Mouse (Mus musculus) MEL (cell line): Measurements from ENCODE around the gene Tmem207. TPM values are rescaled to one million over a fixed set of nuclear protein-coding genes. Genes with fewer than 3 reads are reported as not detected.

Source experiments
- DNase-seq: peaks from one replicate; pipeline ENCODE4 v3.0.0; 2011; ENCODE audit warnings: low read depth, low spot score
- H3K27ac ChIP-seq: 2 replicates; pipeline ENCODE4 v1.5.1; 2012; ENCODE audit warnings: low read depth, mild to moderate bottlenecking, control low read depth, low read length, moderate library complexity; ENCODE audit not compliant: control insufficient read depth
- H3K27me3 ChIP-seq, 2 experiments: fragments of 150-350 bp in 1 of 2; sonication (generic) in 1 of 2; 2 replicates each; pipeline ENCODE4 v1.6.1; 2012; ENCODE audit warnings: low read length in 2 of 2, mild to moderate bottlenecking in 2 of 2, improper control_type of control experiment in 1 of 2, moderate library complexity in 1 of 2; ENCODE audit not compliant: insufficient read depth in 2 of 2, control insufficient read depth in 1 of 2
- H3K36me3 ChIP-seq, 2 experiments: 2 replicates each; pipeline ENCODE4 v1.6.1; 2012 to 2014; ENCODE audit warnings: low read length in 2 of 2, improper control_type of control experiment in 1 of 2, inconsistent platforms in 1 of 2, mild to moderate bottlenecking in 1 of 2; ENCODE audit not compliant: insufficient read depth in 2 of 2, control insufficient read depth in 1 of 2
- H3K4me1 ChIP-seq, 2 experiments: fragments of 150-350 bp in 1 of 2; sonication (generic) in 1 of 2; 2 replicates each; pipeline ENCODE4 v1.6.1; 2012; ENCODE audit warnings: low read length in 2 of 2, improper control_type of control experiment in 1 of 2, mild to moderate bottlenecking in 1 of 2; ENCODE audit not compliant: insufficient read depth in 2 of 2, control insufficient read depth in 1 of 2
- H3K4me3 ChIP-seq, 2 experiments: fragments of 150-350 bp in 1 of 2; sonication (generic) in 1 of 2; 2 replicates each; pipeline ENCODE4 v1.5.1; 2012; ENCODE audit warnings: low read depth in 2 of 2, low read length in 2 of 2, mild to moderate bottlenecking in 2 of 2, moderate library complexity in 2 of 2, control low read depth in 1 of 2, improper control_type of control experiment in 1 of 2; ENCODE audit not compliant: control insufficient read depth in 1 of 2, insufficient read depth in 1 of 2
- H3K79me2 ChIP-seq: 2 replicates; pipeline ENCODE4 v1.6.1; 2012; ENCODE audit warnings: mild to moderate bottlenecking, low read length, moderate library complexity; ENCODE audit not compliant: control insufficient read depth, poor library complexity, insufficient read depth
- H3K9ac ChIP-seq: 2 replicates; pipeline ENCODE4 v1.6.1; 2012; ENCODE audit warnings: low read depth, mild to moderate bottlenecking, control low read depth, low read length, moderate library complexity; ENCODE audit not compliant: control insufficient read depth, poor library complexity, severe bottlenecking
- H3K9me3 ChIP-seq: fragments of 150-350 bp; sonication (generic); replicated peaks from 2 replicates; pipeline ENCODE4 v1.6.1; 2012; ENCODE audit warnings: mild to moderate bottlenecking, low read length, improper control_type of control experiment, moderate library complexity; ENCODE audit not compliant: insufficient read depth
- BHLHE40 ChIP-seq: IDR thresholded peaks from 2 replicates; pipeline ENCODE4 v1.6.1; 2012; ENCODE audit warnings: low read depth, mild to moderate bottlenecking, inconsistent platforms, low read length, improper control_type of control experiment, borderline replicate concordance
- CHD1 ChIP-seq: IDR thresholded peaks from 2 replicates; pipeline ENCODE4 v1.6.1; 2012; ENCODE audit warnings: low read depth, mild to moderate bottlenecking, inconsistent platforms, low read length, improper control_type of control experiment
- CHD2 ChIP-seq: IDR thresholded peaks from 2 replicates; pipeline ENCODE4 v1.6.1; 2011; ENCODE audit warnings: low read length, improper control_type of control experiment
- CTCF ChIP-seq, 3 experiments: IDR thresholded peaks in 2 of 3; conservative IDR thresholded peaks in 1 of 3; 2 replicates each; pipeline ENCODE4 v1.5.1; 2011 to 2012; ENCODE audit warnings: low read length in 3 of 3, low read depth in 2 of 3, mild to moderate bottlenecking in 2 of 3, improper control_type of control experiment in 1 of 3, inconsistent platforms in 1 of 3, mixed read lengths in 1 of 3, moderate library complexity in 1 of 3; ENCODE audit not compliant: control insufficient read depth in 1 of 3, insufficient read depth in 1 of 3, poor library complexity in 1 of 3, severe bottlenecking in 1 of 3
- E2F4 ChIP-seq: IDR thresholded peaks from 2 replicates; pipeline ENCODE4 v1.6.1; 2011; ENCODE audit warnings: low read depth, low read length, improper control_type of control experiment, borderline replicate concordance
- EP300 ChIP-seq, 2 experiments: IDR thresholded peaks; 2 replicates each; pipeline ENCODE4 v1.6.1; 2011; ENCODE audit warnings: improper control_type of control experiment in 2 of 2, low read length in 2 of 2, low read depth in 1 of 2, mild to moderate bottlenecking in 1 of 2
- ETS1 ChIP-seq: IDR thresholded peaks from 2 replicates; pipeline ENCODE4 v1.6.1; 2012; ENCODE audit warnings: low read depth, mild to moderate bottlenecking, inconsistent platforms, low read length, improper control_type of control experiment, moderate library complexity
- GATA1 ChIP-seq: IDR thresholded peaks from 2 replicates; pipeline ENCODE4 v1.6.1; 2011; ENCODE audit warnings: low read depth, low read length, improper control_type of control experiment
- HCFC1 ChIP-seq: IDR thresholded peaks from 2 replicates; pipeline ENCODE4 v1.6.1; 2012; ENCODE audit warnings: low read depth, mild to moderate bottlenecking, inconsistent platforms, low read length, improper control_type of control experiment, moderate library complexity
- JUND ChIP-seq: IDR thresholded peaks from 2 replicates; pipeline ENCODE4 v1.6.1; 2011; ENCODE audit warnings: low read depth, mild to moderate bottlenecking, improper control_type of control experiment, low read length
- KAT2A ChIP-seq: conservative IDR thresholded peaks from 2 replicates; pipeline ENCODE4 v1.6.1; 2012; ENCODE audit warnings: low read depth, low read length, improper control_type of control experiment, inconsistent platforms
- MAFK ChIP-seq: IDR thresholded peaks from 2 replicates; pipeline ENCODE4 v1.6.1; 2011; ENCODE audit warnings: low read depth, mild to moderate bottlenecking, low read length, improper control_type of control experiment, borderline replicate concordance
- MAX ChIP-seq: IDR thresholded peaks from 2 replicates; pipeline ENCODE4 v1.6.1; 2011; ENCODE audit warnings: low read length, improper control_type of control experiment
- MAZ ChIP-seq: IDR thresholded peaks from 2 replicates; pipeline ENCODE4 v1.6.1; 2012; ENCODE audit warnings: low read depth, mild to moderate bottlenecking, inconsistent platforms, low read length, improper control_type of control experiment
- MYC ChIP-seq: IDR thresholded peaks from 2 replicates; pipeline ENCODE4 v1.6.1; 2011; ENCODE audit warnings: low read depth, mild to moderate bottlenecking, low read length, improper control_type of control experiment, moderate library complexity
- NELFE ChIP-seq: IDR thresholded peaks from 2 replicates; pipeline ENCODE4 v1.6.1; 2011; ENCODE audit warnings: low read depth, low read length, improper control_type of control experiment
- NRF1 ChIP-seq: IDR thresholded peaks from 2 replicates; pipeline ENCODE4 v1.6.1; 2014; ENCODE audit warnings: low read depth, mild to moderate bottlenecking, inconsistent platforms, low read length, improper control_type of control experiment, moderate library complexity; ENCODE audit not compliant: poor library complexity, insufficient read depth, severe bottlenecking
- POLR2A ChIP-seq, 2 experiments: IDR thresholded peaks; 2 replicates each; pipeline ENCODE4 v1.6.1; 2011 to 2012; ENCODE audit warnings: low read length in 2 of 2, mild to moderate bottlenecking in 2 of 2, control low read depth in 1 of 2, improper control_type of control experiment in 1 of 2, low read depth in 1 of 2, moderate library complexity in 1 of 2; ENCODE audit not compliant: control insufficient read depth in 1 of 2, insufficient read depth in 1 of 2, poor library complexity in 1 of 2
- RAD21 ChIP-seq: IDR thresholded peaks from 2 replicates; pipeline ENCODE4 v1.6.1; 2011; ENCODE audit warnings: mild to moderate bottlenecking, low read depth, low read length, improper control_type of control experiment
- SIN3A ChIP-seq: IDR thresholded peaks from 2 replicates; pipeline ENCODE4 v1.6.1; 2012; ENCODE audit warnings: low read length, improper control_type of control experiment, inconsistent platforms
- SMC3 ChIP-seq: IDR thresholded peaks from 2 replicates; pipeline ENCODE4 v1.6.1; 2011; ENCODE audit warnings: low read depth, low read length, improper control_type of control experiment
- TAL1 ChIP-seq: IDR thresholded peaks from 2 replicates; pipeline ENCODE4 v1.6.1; 2012; ENCODE audit warnings: mild to moderate bottlenecking, inconsistent platforms, low read length, moderate library complexity, mixed read lengths
- TBP ChIP-seq: IDR thresholded peaks from 2 replicates; pipeline ENCODE4 v1.8.0; 2011; ENCODE audit warnings: low read depth, low read length, improper control_type of control experiment
- USF1 ChIP-seq: IDR thresholded peaks from 2 replicates; pipeline ENCODE4 v1.6.1; 2014; ENCODE audit warnings: low read depth, mild to moderate bottlenecking, inconsistent platforms, low read length, improper control_type of control experiment, moderate library complexity
- USF2 ChIP-seq, 2 experiments: IDR thresholded peaks; 2 replicates each; pipeline ENCODE4 v1.6.1; 2011 to 2012; ENCODE audit warnings: improper control_type of control experiment in 2 of 2, low read length in 2 of 2, borderline replicate concordance in 1 of 2, inconsistent platforms in 1 of 2, low read depth in 1 of 2, mild to moderate bottlenecking in 1 of 2; ENCODE audit not compliant: insufficient read depth in 1 of 2
- ZMIZ1 ChIP-seq: IDR thresholded peaks from 2 replicates; pipeline ENCODE4 v1.6.1; 2012; ENCODE audit warnings: low read depth, mild to moderate bottlenecking, inconsistent platforms, low read length, improper control_type of control experiment, moderate library complexity
- polyA plus RNA-seq, 2 experiments: library from polyadenylated mRNA; stranded (reverse) in 1 of 2; unstranded in 1 of 2; fragments of >175 nt in 1 of 2; fragments of >200 nt in 1 of 2; gene quantifications; 2 replicates each; pipeline versions ENCODE4 v1.2.1 to v1.2.4; 2012; ENCODE audit warnings: low replicate concordance in 2 of 2, low read depth in 1 of 2; ENCODE audit not compliant: insufficient read length in 2 of 2, insufficient read depth in 1 of 2, missing spikeins in 1 of 2
- total RNA-seq: library from RNA; depleted of rRNA; stranded (reverse); fragments of 300-350 nt; gene quantifications from 2 replicates; pipeline ENCODE4 v1.2.3, GENCODE M21; 2012; rRNA removed

Gene Tmem207
- total RNA-seq (not detected in 2 replicates), polyA plus RNA-seq (not detected)

DNA sequence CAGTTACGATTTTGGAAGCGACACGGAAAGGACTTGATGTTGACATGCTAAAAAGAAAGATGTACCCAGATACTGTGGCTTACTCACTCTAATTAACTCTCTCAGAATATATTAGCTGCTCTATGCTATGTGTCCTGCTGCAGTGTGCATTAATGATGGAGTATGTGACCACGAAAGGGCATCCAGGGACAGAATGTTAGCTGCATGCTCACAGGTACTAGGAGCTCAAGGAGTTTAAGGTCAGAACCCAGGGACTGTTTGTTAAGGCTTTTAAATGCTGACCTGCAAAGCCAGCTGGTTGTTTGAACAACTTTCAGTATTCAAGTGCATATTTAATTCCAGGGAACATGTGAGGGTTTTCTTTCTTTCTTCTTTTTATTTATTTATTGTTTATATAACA lies at the start of gene Tmem207:
Tmem207 (minus strand) TSS at position 101 of the 400 bp plus-strand sequence.
- Histone ChIP-seq H3K4me1 (no peaks in the 10 kb centered on the region), H3K4me3 (no peak within 1 kb of the TSS), H3K9ac (no peak within 1 kb of the TSS), H3K9me3 (no peaks in the 10 kb centered on the region), H3K36me3 (no peaks in the 10 kb centered on the region), H3K27ac (no peak within 1 kb of the TSS), H3K27me3 (peaks cover 0 to 3% of the 10 kb centered on the region in 2 experiments; a peak in 1 of 4 replicates), H3K79me2 (no peaks in the 10 kb centered on the region)
- TF ChIP-seq MAFK = no peak
- no peak for TF ChIP-seq CTCF (IDR thresholded peaks at IDR 0.05 in 2 of 3, conservative IDR thresholded peaks at IDR 0.05 in 1 of 3; ENCODE audit: control insufficient read depth in 1 of 3, insufficient read depth in 1 of 3, low read depth in 2 of 3, low read length in 3 of 3, poor library complexity in 1 of 3, severe bottlenecking in 1 of 3)
- no peak for TF ChIP-seq BHLHE40
- TF ChIP-seq TAL1 = no peak
- no peak for TF ChIP-seq CHD2
- TF ChIP-seq HCFC1 = no peak
- TF ChIP-seq KAT2A = no peak
- TF ChIP-seq SIN3A = no peak
- TF ChIP-seq SMC3 = no peak
- no peak for TF ChIP-seq NRF1
- TF ChIP-seq POLR2A (IDR thresholded peaks at IDR 0.05; ENCODE audit: control insufficient read depth in 1 of 2, insufficient read depth in 1 of 2, low read depth in 1 of 2, low read length in 2 of 2, poor library complexity in 1 of 2) = no peak
- TF ChIP-seq TBP = no peak
- no peak for TF ChIP-seq MAZ
- TF ChIP-seq RAD21 = no peak
- no peak for TF ChIP-seq E2F4
- TF ChIP-seq GATA1 = no peak
- TF ChIP-seq JUND = no peak
- TF ChIP-seq ETS1 = no peak
- no peak for TF ChIP-seq EP300 (IDR thresholded peaks at IDR 0.05; ENCODE audit: low read depth in 1 of 2, low read length in 2 of 2)
- DNase-seq = no peak

- DNase-seq = no peak
- no peaks in the 10 kb centered on the region for H3K36me3 ChIP-seq
- no peak overlapping the region for H3K9ac ChIP-seq
- no peaks in the 10 kb centered on the region for H3K79me2 ChIP-seq
- no peaks in the 10 kb centered on the region for H3K9me3 ChIP-seq
- H3K4me1 ChIP-seq = no peaks in the 10 kb centered on the region
- H3K27ac ChIP-seq = no peak overlapping the region
- no peaks in the 10 kb centered on the region; a peak in 1 of 4 replicates for H3K27me3 ChIP-seq
- no peak overlapping the region for H3K4me3 ChIP-seq
- no peak for TF ChIP-seq ZMIZ1
- no peak for TF ChIP-seq USF2 (IDR thresholded peaks at IDR 0.05; ENCODE audit: borderline replicate concordance in 1 of 2, insufficient read depth in 1 of 2, low read depth in 1 of 2, low read length in 2 of 2)
- TF ChIP-seq TAL1 = no peak
- TF ChIP-seq CHD1 = no peak
- TF ChIP-seq TBP = no peak
- no peak for TF ChIP-seq NELFE
- no peak for TF ChIP-seq MAFK
- TF ChIP-seq ETS1 = no peak
- TF ChIP-seq MYC = no peak
- TF ChIP-seq SIN3A = no peak
- TF ChIP-seq MAX = no peak
- TF ChIP-seq USF1 = no peak
- no peak for TF ChIP-seq JUND
These were observed 47.6 kb upstream of the Tmem207 start for GRCm38 (mm10) chr16:26574173-26574572.
